Mouse (Mus musculus) hindbrain, embryonic 10.5 days (tissue): ENCODE results near the gene Pten. TPM values are rescaled to one million over a fixed set of nuclear protein-coding genes. Genes with fewer than 3 reads are reported as not detected.
"Not testable (repeated sequence)": the region's sequence is repeated elsewhere in the genome, so short reads cannot be mapped to it uniquely, and the experiment has no call there.

Source experiments
- DNase-seq: peaks from one replicate; pipeline ENCODE4 v3.0.0-alpha.2; 2017; ENCODE audit warnings: low spot score
- H3K27ac ChIP-seq: fragments of 300-500 bp; sonication (generic); 2 replicates; pipeline ENCODE4 v1.5.1; 2016; ENCODE audit warnings: mild to moderate bottlenecking, moderate library complexity
- H3K27me3 ChIP-seq: fragments of 300-500 bp; sonication (generic); 2 replicates; pipeline ENCODE4 v1.6.1; 2016; ENCODE audit warnings: mild to moderate bottlenecking; ENCODE audit not compliant: poor library complexity, insufficient read depth, severe bottlenecking
- H3K36me3 ChIP-seq: fragments of 300-500 bp; sonication (generic); 2 replicates; pipeline ENCODE4 v1.6.1; 2016; ENCODE audit warnings: mild to moderate bottlenecking, moderate library complexity
- H3K4me1 ChIP-seq: fragments of 300-500 bp; sonication (generic); replicated peaks from 2 replicates; pipeline ENCODE4 v1.6.1; 2016; ENCODE audit warnings: mild to moderate bottlenecking
- H3K4me3 ChIP-seq: fragments of 300-500 bp; sonication (generic); 2 replicates; pipeline ENCODE4 v1.5.1; 2016; ENCODE audit warnings: mild to moderate bottlenecking, moderate library complexity
- H3K9me3 ChIP-seq: fragments of 300-500 bp; sonication (generic); 2 replicates; pipeline ENCODE4 v1.6.1; 2016; ENCODE audit warnings: mild to moderate bottlenecking, moderate library complexity
- WGBS: fragments of 180-500 bp; shearing (Covaris S2); methylation state at CpG from one replicate; pipeline ENCODE4 v1.1.7; 2016; 5-methylcytosine and 5-hydroxymethylcytosine counted together
- polyA plus RNA-seq: library from polyadenylated mRNA; unstranded; fragments of >200 nt; fragmentation: Nextera tagmentation; extraction: Ambion mirVana; gene quantifications from 2 replicates; pipeline ENCODE4 v1.2.1, GENCODE M21; 2016

Gene Pten
- polyA plus RNA-seq, 1 experiment from 2014 or later = 5.1 TPM

- WGBS = under 1% methylated on average over 67 of the region's 69 CpGs
- Histone ChIP-seq H3K36me3 (peaks cover 3% of the 10 kb centered on the region; the same call in 1 of the 2 replicates), H3K4me1 (peaks cover 35% of the 10 kb centered on the region), H3K4me3 (peak overlapping the region; percentile 98), H3K9me3 (no peaks in the 10 kb centered on the region), H3K27ac (peak overlapping the region; percentile 98), H3K27me3 (peaks cover 16% of the 10 kb centered on the region)
- DNase-seq = peak; percentile 70
Observed at GRCm38 (mm10) chr19:32757831-32758792, 815 bp downstream of the Pten start.

DNA sequence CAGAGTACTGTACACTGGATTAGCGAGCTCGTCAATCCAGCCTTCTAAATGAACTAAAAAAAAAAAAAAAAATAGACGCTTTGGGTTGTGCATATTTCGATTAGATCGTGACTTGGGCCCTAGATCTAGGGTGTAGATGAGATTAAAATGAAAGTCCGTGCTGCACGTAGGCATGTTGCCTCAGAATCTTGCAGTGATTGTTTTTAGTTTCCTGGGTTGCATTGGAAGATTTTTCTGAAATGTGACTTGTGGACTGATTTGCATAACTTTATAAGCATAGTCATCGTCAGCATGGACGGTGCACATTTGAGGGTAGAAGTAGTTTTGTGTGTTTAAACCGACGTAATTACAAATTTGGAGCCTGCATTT lies 1.5 kb downstream of the Pten start:
- DNase-seq = no peak
- no peaks in the 10 kb centered on the region for H3K9me3 ChIP-seq
- under 1% methylated on average over 11 of the region's 11 CpGs for WGBS
- H3K27ac ChIP-seq = peak overlapping the region; percentile 98
- peaks cover 10% of the 10 kb centered on the region; the same call in 1 of the 2 replicates for H3K27me3 ChIP-seq
- H3K4me1 ChIP-seq = peaks cover 35% of the 10 kb centered on the region
- peak overlapping the region; percentile 98 for H3K4me3 ChIP-seq
- peaks cover 10% of the 10 kb centered on the region for H3K36me3 ChIP-seq

DNA sequence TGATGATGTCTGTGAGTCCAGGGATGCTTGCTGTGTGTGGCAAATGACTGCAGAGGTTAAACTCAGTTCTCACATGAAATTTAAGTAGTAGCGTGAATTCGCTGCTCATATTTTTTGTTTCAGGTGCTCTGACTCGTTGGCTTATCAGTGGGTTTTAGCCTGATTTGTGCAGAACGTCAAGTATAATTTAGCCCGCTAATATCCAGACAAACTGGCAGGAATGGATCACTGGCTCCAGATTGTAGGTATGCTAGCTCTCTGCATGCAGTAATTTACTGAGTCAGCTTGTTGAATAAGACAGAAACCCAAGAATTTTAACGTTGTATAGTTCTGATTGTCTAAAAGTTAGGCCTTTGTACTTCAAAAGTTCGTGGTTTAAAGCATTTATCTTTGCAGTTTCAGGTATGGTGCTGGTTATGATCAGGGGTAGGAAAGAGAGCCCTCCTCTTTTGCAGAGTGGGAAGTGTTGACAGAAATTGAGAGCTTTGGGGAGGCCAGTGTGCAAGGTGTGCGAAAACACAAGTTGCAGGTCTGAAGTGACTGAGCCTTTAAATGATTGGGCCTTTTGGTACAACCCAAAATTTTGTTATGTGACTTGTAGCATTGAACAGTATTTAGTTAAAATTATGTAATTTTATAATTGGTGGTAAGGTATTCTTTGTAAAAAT lies 2.2 kb downstream of the Pten start:
- peak overlapping the region; percentile 23; the same call in 1 of the 2 replicates for H3K27ac ChIP-seq
- H3K4me3 ChIP-seq = peak overlapping the region; percentile 98
- H3K4me1 ChIP-seq = peaks cover 32% of the 10 kb centered on the region
- no peaks in the 10 kb centered on the region for H3K9me3 ChIP-seq
- H3K27me3 ChIP-seq = peaks cover 6% of the 10 kb centered on the region; the same call in 1 of the 2 replicates
- peak; percentile 6 for DNase-seq
- WGBS = 2% methylated on average over 8 of the region's 8 CpGs
- peaks cover 16% of the 10 kb centered on the region for H3K36me3 ChIP-seq

DNA sequence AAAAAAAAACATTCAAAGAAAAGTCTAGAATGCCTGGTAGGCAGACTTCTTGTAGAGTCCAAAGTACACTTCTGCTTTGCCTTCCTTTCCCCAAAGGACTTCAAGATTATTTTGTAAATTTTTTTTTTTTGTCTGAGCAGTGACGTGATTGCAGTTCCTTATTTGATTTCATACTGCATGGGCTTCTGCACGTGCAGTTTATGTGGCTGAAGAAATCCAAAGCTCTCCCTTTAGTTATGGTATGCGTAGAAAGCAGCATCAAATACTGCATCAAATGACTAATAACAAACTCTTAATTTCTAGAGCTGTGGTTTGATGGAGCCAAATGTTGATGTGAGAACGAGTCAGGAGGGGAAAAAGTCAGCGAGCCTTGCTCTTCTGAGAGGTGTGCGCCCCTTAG lies 3.2 kb downstream of the Pten start:
- 42% methylated on average over 6 of the region's 6 CpGs for WGBS
- Histone ChIP-seq H3K36me3 (peaks cover 20% of the 10 kb centered on the region), H3K4me1 (peaks cover 22% of the 10 kb centered on the region), H3K27me3 (no peaks in the 10 kb centered on the region), H3K27ac (no peak overlapping the region), H3K4me3 (peak overlapping the region; percentile 98), H3K9me3 (no peaks in the 10 kb centered on the region)
- DNase-seq = no peak

- Histone ChIP-seq H3K4me3 (no peak overlapping the region; the same call in 1 of the 2 replicates), H3K9me3 (no peaks in the 10 kb centered on the region), H3K27me3 (no peaks in the 10 kb centered on the region), H3K36me3 (peaks cover 27% of the 10 kb centered on the region), H3K4me1 (peaks cover 17% of the 10 kb centered on the region), H3K27ac (no peak overlapping the region)
- DNase-seq = no peak
- 67% methylated on average over 4 of the region's 4 CpGs for WGBS
Observed at GRCm38 (mm10) chr19:32761162-32761561, 3.9 kb downstream of the Pten start.

GRCm38 (mm10) chr19:32762493-32762892 lies 5.2 kb downstream of the Pten start:
- H3K27me3 ChIP-seq = no peaks in the 10 kb centered on the region
- no peaks in the 10 kb centered on the region for H3K9me3 ChIP-seq
- H3K36me3 ChIP-seq = peaks cover 35% of the 10 kb centered on the region
- 90% methylated on average over 4 of the region's 4 CpGs for WGBS
- no peak overlapping the region for H3K27ac ChIP-seq
- no peak for DNase-seq
- H3K4me1 ChIP-seq = peaks cover 17% of the 10 kb centered on the region
- no peak overlapping the region for H3K4me3 ChIP-seq

DNA sequence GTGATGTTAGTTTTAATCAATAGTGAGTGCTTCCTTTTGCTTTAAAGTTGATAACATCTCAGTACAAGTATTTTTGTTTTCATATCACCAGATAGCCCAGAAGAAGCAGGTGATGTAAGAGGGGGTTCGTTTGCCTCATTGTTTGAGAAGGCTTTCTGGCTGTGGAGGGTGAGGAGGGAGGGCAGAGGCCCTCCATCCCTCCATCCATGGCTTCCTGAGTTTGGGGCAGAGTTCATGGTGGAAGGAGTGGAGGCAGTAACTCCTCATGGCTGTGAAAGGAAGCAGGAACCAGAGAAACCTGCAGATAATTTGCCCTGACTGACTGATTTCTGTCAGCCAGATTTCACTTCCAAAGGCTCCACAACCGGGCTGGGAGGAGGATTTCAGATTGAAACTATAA lies 21.1 kb downstream of the Pten start:
- 63% methylated on average over 2 of the region's 2 CpGs for WGBS
- Histone ChIP-seq H3K4me1 (0 out of 2 replicates have a peak, but pooled peaks cover 4% of the 10 kb centered on the region), H3K36me3 (peaks cover 15% of the 10 kb centered on the region), H3K9me3 (no peaks in the 10 kb centered on the region), H3K27me3 (no peaks in the 10 kb centered on the region), H3K27ac (no peak overlapping the region), H3K4me3 (no peak overlapping the region)
- DNase-seq = no peak

- H3K4me1 ChIP-seq = 0 out of 2 replicates have a peak, but pooled peaks cover 4% of the 10 kb centered on the region
- no peak overlapping the region for H3K27ac ChIP-seq
- H3K9me3 ChIP-seq = no peaks in the 10 kb centered on the region
- no peaks in the 10 kb centered on the region for H3K27me3 ChIP-seq
- no peak for DNase-seq
- peaks cover 16% of the 10 kb centered on the region for H3K36me3 ChIP-seq
- no peak overlapping the region for H3K4me3 ChIP-seq
- WGBS = 82% methylated on average over 3 of the region's 3 CpGs
Observed at GRCm38 (mm10) chr19:32779131-32779530, 21.8 kb downstream of the Pten start.

DNA sequence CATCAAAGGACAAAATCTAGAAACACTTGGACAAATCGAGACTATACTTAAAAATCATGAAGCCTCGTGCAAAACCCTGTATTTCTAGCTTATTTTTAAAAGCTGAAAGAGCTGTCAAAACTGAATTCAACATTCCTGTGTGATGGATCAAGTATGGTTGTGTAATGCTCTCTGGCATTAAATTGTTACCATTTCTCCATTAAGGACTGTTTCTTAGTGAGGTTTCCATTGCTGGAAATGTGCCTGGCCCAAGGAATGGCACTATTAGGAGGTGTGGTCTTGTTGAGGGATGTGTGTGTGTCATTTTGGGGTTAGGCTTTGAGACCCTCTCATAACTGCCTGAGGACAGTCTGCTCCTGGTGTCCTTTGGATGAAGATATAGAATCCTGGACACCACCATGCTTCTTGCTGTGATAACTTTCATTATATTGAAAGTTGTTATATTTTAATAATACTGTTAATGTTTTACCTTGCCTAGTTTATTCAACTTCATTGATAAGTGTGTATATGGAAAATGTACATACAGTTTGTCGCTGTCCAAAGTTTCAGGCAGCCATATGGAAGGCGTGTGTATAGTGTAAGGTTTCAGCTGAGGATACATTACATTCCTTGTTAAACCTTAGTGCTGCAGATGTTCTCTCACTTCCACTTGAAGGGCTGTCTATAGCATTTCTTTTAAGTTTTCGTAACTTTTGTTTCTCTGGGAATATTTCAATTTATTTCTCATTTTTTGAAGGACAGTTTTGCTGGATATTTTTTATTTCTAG lies 24.2 kb downstream of the Pten start:
- Histone ChIP-seq H3K36me3 (peaks cover 31% of the 10 kb centered on the region), H3K27me3 (no peaks in the 10 kb centered on the region), H3K9me3 (peaks cover 6% of the 10 kb centered on the region; the same call in 1 of the 2 replicates), H3K27ac (no peak overlapping the region), H3K4me1 (0 out of 2 replicates have a peak, but pooled peaks cover 4% of the 10 kb centered on the region), H3K4me3 (no peak overlapping the region)
- no peak for DNase-seq
- WGBS = 90% methylated on average over 5 of the region's 5 CpGs

GRCm38 (mm10) chr19:32787388-32787787 lies 30.1 kb downstream of the Pten start:
- H3K4me1 ChIP-seq = peaks cover 28% of the 10 kb centered on the region
- 42% methylated on average over 4 of the region's 4 CpGs for WGBS
- H3K27ac ChIP-seq, DNase-seq, H3K27me3 ChIP-seq, H3K9me3 ChIP-seq, H3K4me3 ChIP-seq: not testable (repeated sequence)
- H3K36me3 ChIP-seq = peaks cover 31% of the 10 kb centered on the region

- H3K4me3 ChIP-seq, H3K27me3 ChIP-seq, H3K9me3 ChIP-seq, DNase-seq, H3K27ac ChIP-seq: not testable (repeated sequence)
- H3K4me1 ChIP-seq = peaks cover 29% of the 10 kb centered on the region
- WGBS = 91% methylated on average over 3 of the region's 3 CpGs
- peaks cover 24% of the 10 kb centered on the region for H3K36me3 ChIP-seq
Observed at GRCm38 (mm10) chr19:32788016-32788415, 30.7 kb downstream of the Pten start.

GRCm38 (mm10) chr19:32789535-32789934 lies 32.2 kb downstream of the Pten start:
- no peak for DNase-seq
- Histone ChIP-seq H3K27ac (no peak overlapping the region), H3K27me3 (no peaks in the 10 kb centered on the region), H3K36me3 (peaks cover 11% of the 10 kb centered on the region), H3K4me3 (no peak overlapping the region), H3K4me1 (peaks cover 44% of the 10 kb centered on the region), H3K9me3 (peaks cover 6% of the 10 kb centered on the region; the same call in 1 of the 2 replicates)
- WGBS = 61% methylated on average over 3 of the region's 3 CpGs
